Mouse (Mus musculus): ENCODE data around the gene Krtap4-6. TPM values are rescaled to one million over a fixed set of nuclear protein-coding genes. Genes with fewer than 3 reads are reported as not detected.
"Not testable (repeated sequence)": the region's sequence is repeated elsewhere in the genome, so short reads cannot be mapped to it uniquely, and the experiment has no call there.

The Krtap4-6 gene
- polyA plus RNA-seq (2017; shearing (Covaris generic)), result not detected

DNA sequence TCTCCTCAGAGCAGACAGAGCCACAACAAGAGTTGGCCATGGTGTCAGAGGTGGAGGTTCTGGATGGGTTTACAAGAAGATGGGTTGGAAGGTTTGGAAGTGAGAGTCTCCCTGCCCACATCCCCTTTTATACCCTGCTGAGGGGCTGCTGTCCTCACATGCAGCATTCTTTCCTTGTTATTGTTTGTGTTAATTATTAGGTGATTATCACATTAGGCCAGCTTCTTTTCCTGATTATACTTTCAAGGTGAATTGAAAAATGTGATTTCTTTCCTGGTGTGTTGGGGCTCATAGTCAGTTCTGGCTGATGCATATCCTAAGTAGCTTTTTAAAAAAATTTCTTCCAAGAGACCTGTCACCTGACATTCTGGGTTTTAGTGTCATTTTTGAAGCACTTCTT is at the start of gene Krtap4-6:
Krtap4-6 (minus strand) TSS at position 101 of the 400 bp plus-strand sequence.
- no peak for ATAC-seq

GRCm38 (mm10) chr11:99690463-99690862 is 24.7 kb upstream of the Krtap4-6 start, which contains the start of gene Gm14190:
Gene Gm14190 (minus strand): TSS chr11:99690740.
- no peak for ATAC-seq

- not testable (repeated sequence) for ATAC-seq
Measured at GRCm38 (mm10) chr11:99685235-99685634, 19.5 kb upstream of the Krtap4-6 start.

- ATAC-seq, result no peak
Measured at GRCm38 (mm10) chr11:99683481-99683880, 17.7 kb upstream of the Krtap4-6 start.

GRCm38 (mm10) chr11:99662802-99663201 is 3.0 kb downstream of the Krtap4-6 start:
- no peak for ATAC-seq

DNA sequence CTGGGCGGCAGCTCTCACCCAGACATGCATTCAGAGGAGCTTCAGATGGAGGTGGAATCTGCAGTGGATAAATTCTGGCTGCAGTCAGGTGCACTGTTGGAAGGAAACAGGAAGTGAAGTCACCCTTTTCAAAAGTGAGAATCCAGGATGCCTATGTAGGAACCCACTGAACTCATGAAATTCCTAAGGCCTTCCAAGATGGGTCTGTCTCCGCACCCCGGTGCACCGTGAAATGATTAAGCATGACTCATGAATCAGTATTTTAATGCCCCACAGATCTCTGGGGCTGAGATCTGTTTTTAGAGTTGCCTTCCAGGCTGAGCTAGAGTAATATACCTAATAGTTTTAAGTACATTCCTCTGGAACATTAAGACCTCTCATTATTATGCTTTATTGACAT is 6.5 kb downstream of the Krtap4-6 start:
- no peak for ATAC-seq

- not testable (repeated sequence) for ATAC-seq
Measured at GRCm38 (mm10) chr11:99658467-99659010, 7.2 kb downstream of the Krtap4-6 start, which contains the start of gene Gm11563. Gene Gm11563 (minus strand): TSS chr11:99658960.

- ATAC-seq, result no peak
Measured at GRCm38 (mm10) chr11:99657051-99657450, 8.7 kb downstream of the Krtap4-6 start.

DNA sequence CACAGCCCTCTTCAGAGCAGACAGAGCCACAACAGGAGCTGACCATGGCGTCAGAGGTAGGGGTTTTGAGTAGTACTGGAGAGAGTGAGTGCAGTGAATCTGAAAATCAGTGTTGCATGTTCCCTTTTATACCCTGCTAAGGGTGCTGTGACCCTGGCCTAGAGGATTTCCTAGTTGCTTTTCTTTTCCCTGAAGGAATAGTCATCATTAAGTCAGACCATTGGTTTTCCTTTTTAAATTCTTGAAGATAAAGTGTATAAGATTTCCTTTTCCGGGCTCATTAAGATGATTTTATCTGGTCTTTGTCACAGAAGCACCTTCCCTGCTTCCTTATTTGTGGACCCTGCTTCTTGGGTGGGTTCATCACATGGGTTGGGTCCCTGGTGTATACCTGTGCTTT is 15.6 kb downstream of the Krtap4-6 start, which contains the start of gene Gm11555:
Gm11555 (minus strand) TSS at position 101 of the 400 bp plus-strand sequence.
- ATAC-seq, result no peak

GRCm38 (mm10) chr11:99646444-99646843 is 19.3 kb downstream of the Krtap4-6 start:
- no peak for ATAC-seq

- no peak for ATAC-seq
Measured at GRCm38 (mm10) chr11:99644351-99644750, 21.4 kb downstream of the Krtap4-6 start.

GRCm38 (mm10) chr11:99643635-99644139 is 22.1 kb downstream of the Krtap4-6 start, which contains the start of gene Krtap4-7:
Gene Krtap4-7 (minus strand): TSS chr11:99644089.
- ATAC-seq, result not testable (repeated sequence)

GRCm38 (mm10) chr11:99640926-99641325 is 24.8 kb downstream of the Krtap4-6 start:
- no peak for ATAC-seq

DNA sequence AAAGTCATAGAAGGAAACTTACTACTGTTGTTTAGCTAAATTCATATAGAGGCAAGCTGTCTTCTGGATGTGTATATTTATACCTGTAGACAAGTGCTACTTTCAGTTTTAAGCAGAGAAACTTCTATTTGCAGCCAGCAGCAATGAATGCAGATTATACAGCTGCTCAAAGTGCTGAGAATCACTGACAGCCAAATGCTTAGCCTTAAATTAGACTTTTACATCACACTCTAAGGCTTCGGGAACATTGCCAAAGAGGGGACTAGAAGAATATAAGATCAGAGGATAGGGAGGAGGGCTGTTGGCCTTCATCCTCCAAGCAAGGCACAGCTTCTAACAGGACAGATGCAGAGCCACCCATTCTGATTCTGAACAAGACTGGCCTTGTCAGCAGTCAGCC is 28.7 kb downstream of the Krtap4-6 start:
- no peak for ATAC-seq

- no peak for ATAC-seq
Measured at GRCm38 (mm10) chr11:99634653-99635134, 31.1 kb downstream of the Krtap4-6 start, which contains the start of gene Krtap4-2. Gene Krtap4-2 (minus strand): TSS chr11:99635084.

- ATAC-seq, result no peak
Measured at GRCm38 (mm10) chr11:99633293-99633692, 32.5 kb downstream of the Krtap4-6 start.

DNA sequence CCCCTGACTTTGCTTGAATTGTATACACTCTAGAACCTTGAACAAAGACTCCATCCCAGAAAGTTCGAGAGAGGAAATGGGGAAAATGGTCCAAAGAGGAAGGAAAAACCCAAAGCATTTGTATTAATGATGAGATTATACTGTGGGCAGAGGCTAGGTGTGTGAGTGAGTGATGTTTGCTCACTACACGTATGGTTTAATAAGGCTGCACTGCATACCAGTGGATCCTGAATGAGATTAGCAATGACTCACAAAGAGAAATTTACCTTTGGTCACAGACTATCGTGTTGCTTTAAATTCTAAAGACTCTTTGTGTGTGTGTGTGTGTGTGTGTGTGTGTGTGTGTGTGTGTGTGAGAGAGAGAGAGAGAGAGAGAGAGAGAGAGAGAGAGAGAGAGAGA is 34.9 kb downstream of the Krtap4-6 start:
- ATAC-seq, result no peak

DNA sequence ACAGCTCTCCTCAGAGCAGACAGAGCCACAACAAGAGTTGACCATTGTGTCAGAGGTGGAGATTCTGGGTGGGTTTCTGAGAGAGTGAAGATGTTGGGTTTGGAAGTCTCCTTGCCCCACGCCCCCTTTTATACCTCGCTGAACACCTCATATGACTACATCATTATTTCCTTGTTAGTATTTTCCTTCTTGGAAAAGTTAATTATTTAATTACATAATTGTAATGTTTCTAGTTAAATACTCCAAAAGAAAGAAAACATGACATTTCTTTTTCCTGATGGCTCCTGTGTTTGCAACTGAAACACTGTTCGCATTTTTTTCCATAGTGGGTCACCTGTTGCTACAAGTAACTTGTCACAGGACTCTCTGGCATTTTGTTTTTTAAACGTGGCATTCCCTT is 37.6 kb downstream of the Krtap4-6 start, which contains the start of gene Krtap4-1:
Krtap4-1 (minus strand) TSS at position 101 of the 400 bp plus-strand sequence.
- ATAC-seq, result no peak

- ATAC-seq, result no peak
Measured at GRCm38 (mm10) chr11:99620335-99620734, 45.4 kb downstream of the Krtap4-6 start, which contains the start of gene Gm11562. Gene Gm11562 (minus strand): TSS chr11:99620435.

Other genes starting within 250 kb of the Krtap4-6 start
- gene Krt12, start 243.7 kb downstream of the Krtap4-6 start, polyA plus RNA-seq (2017; shearing (Covaris generic)), result not detected
- not detected for gene Krt20, start 227.8 kb downstream of the Krtap4-6 start, polyA plus RNA-seq (2017; shearing (Covaris generic))
- not detected for gene Krt23, start 172.8 kb downstream of the Krtap4-6 start, polyA plus RNA-seq (2017; shearing (Covaris generic))
- gene Krt39, start 144.6 kb downstream of the Krtap4-6 start, polyA plus RNA-seq (2017; shearing (Covaris generic)), result not detected
- not detected for gene Krt40, start 122.8 kb downstream of the Krtap4-6 start, polyA plus RNA-seq (2017; shearing (Covaris generic))
- gene Krtap3-3, start 115.1 kb downstream of the Krtap4-6 start, polyA plus RNA-seq (2017; shearing (Covaris generic)), result not detected
- gene Krtap3-2, start 109.1 kb downstream of the Krtap4-6 start, polyA plus RNA-seq (2017; shearing (Covaris generic)), result not detected
- not detected for gene Gm11939, start 106.5 kb downstream of the Krtap4-6 start, polyA plus RNA-seq (2017; shearing (Covaris generic))
- not detected for gene Krtap3-1, start 99.3 kb downstream of the Krtap4-6 start, polyA plus RNA-seq (2017; shearing (Covaris generic))
- not detected for gene Krtap1-5, start 84.9 kb downstream of the Krtap4-6 start, polyA plus RNA-seq (2017; shearing (Covaris generic))
- not detected for gene Krtap1-4, start 82.3 kb downstream of the Krtap4-6 start, polyA plus RNA-seq (2017; shearing (Covaris generic))
- not detected for gene Krtap1-3, start 74.6 kb downstream of the Krtap4-6 start, polyA plus RNA-seq (2017; shearing (Covaris generic))
- not detected for gene Krtap9-3, start 67.9 kb downstream of the Krtap4-6 start, polyA plus RNA-seq (2017; shearing (Covaris generic))
- gene Gm11938, start 62.7 kb downstream of the Krtap4-6 start, polyA plus RNA-seq (2017; shearing (Covaris generic)), result not detected
- not detected for gene Gm11937, start 55.8 kb downstream of the Krtap4-6 start, polyA plus RNA-seq (2017; shearing (Covaris generic))
- not detected for gene Krtap2-4, start 51.1 kb downstream of the Krtap4-6 start, polyA plus RNA-seq (2017; shearing (Covaris generic))
- not detected for gene Gm11562, start 45.5 kb downstream of the Krtap4-6 start, polyA plus RNA-seq (2017; shearing (Covaris generic))
- not detected for gene Krtap4-1, start 37.7 kb downstream of the Krtap4-6 start, polyA plus RNA-seq (2017; shearing (Covaris generic))
- not detected for gene Krtap4-2, start 30.9 kb downstream of the Krtap4-6 start, polyA plus RNA-seq (2017; shearing (Covaris generic))
- not detected for gene Krtap4-7, start 21.9 kb downstream of the Krtap4-6 start, polyA plus RNA-seq (2017; shearing (Covaris generic))
- gene Gm11555, start 15.7 kb downstream of the Krtap4-6 start, polyA plus RNA-seq (2017; shearing (Covaris generic)), result not detected
- not detected for gene Gm11563, start 7.0 kb downstream of the Krtap4-6 start, polyA plus RNA-seq (2017; shearing (Covaris generic))
- not detected for gene Gm14190, start 24.8 kb upstream of the Krtap4-6 start, polyA plus RNA-seq (2017; shearing (Covaris generic))
- gene Gm14180, start 68.3 kb upstream of the Krtap4-6 start, polyA plus RNA-seq (2017; shearing (Covaris generic)), result not detected
- gene Gm11595, start 107.0 kb upstream of the Krtap4-6 start, polyA plus RNA-seq (2017; shearing (Covaris generic)), result not detected
- not detected for gene Krtap4-8, start 114.7 kb upstream of the Krtap4-6 start, polyA plus RNA-seq (2017; shearing (Covaris generic))
- gene Krtap4-9, start 119.2 kb upstream of the Krtap4-6 start, polyA plus RNA-seq (2017; shearing (Covaris generic)), result not detected
- not detected for gene Gm11596, start 127.5 kb upstream of the Krtap4-6 start, polyA plus RNA-seq (2017; shearing (Covaris generic))
- not detected for gene Gm11569, start 133.0 kb upstream of the Krtap4-6 start, polyA plus RNA-seq (2017; shearing (Covaris generic))
- gene Gm11554, start 138.5 kb upstream of the Krtap4-6 start, polyA plus RNA-seq (2017; shearing (Covaris generic)), result not detected
- not detected for gene Krtap4-13, start 143.9 kb upstream of the Krtap4-6 start, polyA plus RNA-seq (2017; shearing (Covaris generic))
- gene Gm11564, start 149.7 kb upstream of the Krtap4-6 start, polyA plus RNA-seq (2017; shearing (Covaris generic)), result not detected
- gene 2300003K06Rik, start 172.1 kb upstream of the Krtap4-6 start, polyA plus RNA-seq (2017; shearing (Covaris generic)), result not detected
- gene Krtap4-16, start 185.6 kb upstream of the Krtap4-6 start, polyA plus RNA-seq (2017; shearing (Covaris generic)), result not detected
- not detected for gene Gm11568, start 192.0 kb upstream of the Krtap4-6 start, polyA plus RNA-seq (2017; shearing (Covaris generic))
- gene Gm11559, start 198.5 kb upstream of the Krtap4-6 start, polyA plus RNA-seq (2017; shearing (Covaris generic)), result not detected
- not detected for gene Krtap9-1, start 207.4 kb upstream of the Krtap4-6 start, polyA plus RNA-seq (2017; shearing (Covaris generic))
- gene Gm11567, start 213.2 kb upstream of the Krtap4-6 start, polyA plus RNA-seq (2017; shearing (Covaris generic)), result not detected
- gene Krtap31-1, start 242.0 kb upstream of the Krtap4-6 start, polyA plus RNA-seq (2017; shearing (Covaris generic)), result not detected
- not detected for gene Gm11565, start 248.8 kb upstream of the Krtap4-6 start, polyA plus RNA-seq (2017; shearing (Covaris generic))

Measured in inflammation-experienced regulatory T-cells, adult 6 months (primary cell).